Mouse (Mus musculus) urinary bladder, adult 18-20 months (tissue): ENCODE data around the gene Slit3.

Experiments
- DNase-seq, 2 experiments: peaks; one replicate each; pipeline ENCODE4 v3.0.0; 2022; ENCODE audit warnings: low spot score in 2 of 2, mixed read lengths in 2 of 2

The Slit3 gene

DNA sequence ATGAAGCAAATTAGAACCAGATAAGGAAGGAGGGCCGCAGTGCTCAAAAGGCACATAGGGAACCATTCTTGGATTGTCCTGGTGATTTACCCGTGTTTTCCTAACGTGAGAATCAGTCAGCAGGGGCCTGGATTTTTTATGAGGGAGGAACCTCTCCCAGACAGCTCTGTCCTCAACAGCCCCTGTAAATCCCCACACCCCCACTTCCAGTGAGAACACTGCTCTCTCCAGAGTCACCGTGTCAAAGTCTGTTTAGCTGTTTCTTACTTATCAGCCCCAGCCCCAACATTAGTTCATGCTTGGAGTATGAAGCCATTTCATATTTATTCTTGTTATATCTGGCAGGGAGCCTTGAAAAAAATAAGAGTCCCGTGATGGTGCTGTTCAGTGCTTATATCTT, 272.8 kb downstream of the Slit3 start:
- no peak for DNase-seq

DNA sequence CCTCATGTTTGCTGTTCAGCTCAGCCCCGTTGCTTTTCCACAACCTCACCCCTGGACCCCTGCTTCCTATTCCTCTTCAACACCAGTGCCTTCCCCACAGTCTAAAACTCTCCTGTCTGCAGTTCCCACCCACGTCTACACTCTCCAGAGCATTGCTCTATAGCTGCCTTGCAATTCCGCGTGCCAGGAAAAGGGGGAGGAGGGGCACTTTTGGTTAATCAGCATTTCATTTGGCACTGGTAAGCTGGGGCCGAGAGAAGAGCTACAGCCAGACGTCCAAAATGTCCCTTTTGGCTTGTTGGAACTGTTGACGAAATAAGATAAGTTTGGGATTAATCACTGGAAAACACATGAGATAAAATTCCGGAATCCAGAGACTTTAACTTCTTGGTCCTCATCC, 274.4 kb downstream of the Slit3 start:
- peak in 1 of 2 experiments; percentile 54 for DNase-seq

DNA sequence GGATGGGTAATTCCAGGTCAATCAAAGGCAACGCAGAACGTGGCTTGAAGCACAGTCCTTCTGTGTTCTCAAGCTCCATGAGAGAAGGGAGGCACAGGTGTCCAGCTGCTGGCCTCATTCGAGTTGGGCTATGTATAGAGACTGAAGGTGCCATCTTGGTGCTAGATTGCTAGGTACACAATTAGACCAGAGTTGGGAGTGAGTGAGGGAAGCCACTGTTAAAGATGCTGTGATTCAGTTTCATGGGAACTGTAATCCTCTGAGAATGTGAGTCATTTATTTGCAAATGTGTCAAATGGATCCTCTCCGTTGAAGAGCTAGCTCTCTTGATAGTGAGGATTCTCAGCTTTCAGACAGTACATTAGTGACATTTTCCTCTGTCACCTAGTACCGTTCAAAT, 277.3 kb downstream of the Slit3 start:
- DNase-seq = no peak

DNA sequence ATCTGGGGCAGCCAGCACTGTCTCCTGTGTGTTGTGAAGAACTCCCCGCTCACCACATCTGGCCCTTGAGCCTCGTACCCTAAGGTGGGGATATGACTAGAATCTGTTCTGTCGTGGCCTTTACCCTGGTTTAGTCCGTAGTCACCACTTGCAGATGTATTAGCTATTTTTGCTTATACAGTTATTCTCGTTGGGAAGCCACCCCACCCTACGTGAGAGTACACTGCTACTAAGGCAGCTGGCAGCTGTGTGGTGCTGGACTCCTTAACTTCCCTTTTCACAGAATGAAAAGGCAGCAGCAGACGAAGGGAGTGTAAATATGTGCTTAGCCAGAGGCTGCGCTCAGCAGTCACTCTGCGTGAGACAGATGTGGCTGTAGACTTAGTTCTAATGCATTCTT, 282.5 kb downstream of the Slit3 start:
- DNase-seq = no peak

DNA sequence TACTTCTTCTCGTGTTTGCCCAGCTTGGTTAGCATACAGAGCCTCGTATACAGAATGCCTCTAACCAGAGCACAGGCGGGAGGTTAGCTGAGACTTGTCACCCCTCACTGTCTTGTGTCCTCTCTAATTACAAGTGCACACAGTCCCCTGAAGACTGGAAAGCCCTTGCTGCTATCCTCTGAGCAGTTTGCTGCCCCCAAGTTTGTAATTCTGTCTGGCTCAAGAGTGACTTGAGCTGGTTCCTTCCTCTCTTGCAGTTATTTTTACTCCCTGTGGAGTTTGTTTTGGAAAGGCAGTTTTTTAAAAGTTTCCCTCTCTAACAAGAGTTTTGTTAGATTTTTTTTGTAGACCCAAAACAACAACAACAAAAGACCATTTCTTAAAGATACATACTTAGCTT, 285.0 kb downstream of the Slit3 start:
- no peak for DNase-seq

DNA sequence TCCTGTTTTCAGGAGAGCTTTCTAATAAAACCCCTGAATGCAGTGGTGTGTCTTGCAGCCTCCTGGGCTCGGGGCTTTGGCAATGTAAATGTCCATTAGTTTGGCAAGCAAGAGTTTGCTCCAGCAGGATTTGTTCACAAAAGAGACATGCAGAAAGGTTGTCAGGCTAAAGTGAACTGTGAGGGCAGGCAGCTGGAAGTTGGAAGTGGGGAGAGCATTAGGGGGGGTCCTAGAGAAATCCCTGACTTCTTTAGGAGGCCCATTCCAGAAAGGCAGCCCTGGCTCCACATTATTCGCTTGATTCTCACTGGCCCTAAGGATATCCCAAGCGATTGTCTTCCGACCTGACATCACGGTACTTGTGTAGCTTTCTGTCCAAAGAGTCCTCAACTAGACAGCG, 285.5 kb downstream of the Slit3 start:
- no peak for DNase-seq

DNA sequence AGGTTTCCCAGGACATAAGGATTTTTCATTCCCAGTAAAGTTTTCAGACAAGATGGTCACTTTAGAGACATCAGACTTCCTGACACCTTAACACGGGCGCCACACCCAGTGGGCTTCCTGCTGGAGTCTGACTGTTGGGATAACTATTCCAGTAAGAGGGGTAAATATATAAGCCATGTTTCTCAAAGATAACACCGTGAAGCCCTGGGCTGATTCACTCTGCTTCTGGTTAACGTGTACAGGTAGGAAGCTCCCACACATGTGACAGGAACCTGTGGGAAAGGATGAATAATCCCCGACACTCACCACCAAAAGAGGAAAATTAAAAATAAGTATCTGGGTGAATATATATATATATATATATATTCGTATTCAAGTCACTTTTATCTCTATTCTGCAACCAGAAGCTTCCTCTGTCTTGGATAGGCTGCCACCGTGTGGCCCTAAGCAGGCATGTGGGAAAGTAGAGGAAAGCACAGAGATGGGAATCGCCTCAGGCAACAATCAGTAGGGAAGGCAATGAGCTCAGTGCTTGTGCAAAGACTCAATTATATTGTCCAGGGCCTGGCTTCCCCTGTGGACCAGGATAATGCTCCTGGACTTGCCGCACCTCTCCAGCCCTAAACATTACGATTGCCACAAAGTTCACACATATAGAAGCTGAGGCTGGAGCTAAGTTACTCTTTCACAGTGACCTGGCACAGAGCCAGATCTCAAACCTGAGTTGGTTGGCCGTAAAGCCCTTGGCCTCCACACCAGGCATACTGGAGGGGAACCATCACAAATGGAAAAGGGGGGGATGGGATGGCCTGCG, 286.5 kb downstream of the Slit3 start:
- DNase-seq = peak; percentile 50 to 73

DNA sequence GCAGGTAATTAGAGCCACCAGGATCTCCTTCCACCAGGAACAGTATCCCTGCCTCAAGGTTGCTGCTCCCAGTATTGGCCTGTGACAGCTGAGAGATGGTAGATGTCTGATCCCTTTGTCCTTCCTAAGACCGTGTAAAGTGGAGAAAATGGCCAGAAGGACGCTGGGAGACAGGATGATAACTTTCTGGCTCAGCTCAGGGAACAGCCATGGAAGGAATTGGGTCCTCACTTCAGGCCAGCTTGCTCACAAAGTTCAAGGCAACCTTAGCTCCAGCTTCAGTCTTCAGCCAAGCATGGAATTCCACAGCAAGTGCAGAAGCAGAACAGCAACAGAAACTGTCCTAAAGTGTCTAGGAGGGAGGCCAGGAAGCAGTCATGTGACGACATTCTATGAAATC, 289.4 kb downstream of the Slit3 start:
- DNase-seq = no peak

DNA sequence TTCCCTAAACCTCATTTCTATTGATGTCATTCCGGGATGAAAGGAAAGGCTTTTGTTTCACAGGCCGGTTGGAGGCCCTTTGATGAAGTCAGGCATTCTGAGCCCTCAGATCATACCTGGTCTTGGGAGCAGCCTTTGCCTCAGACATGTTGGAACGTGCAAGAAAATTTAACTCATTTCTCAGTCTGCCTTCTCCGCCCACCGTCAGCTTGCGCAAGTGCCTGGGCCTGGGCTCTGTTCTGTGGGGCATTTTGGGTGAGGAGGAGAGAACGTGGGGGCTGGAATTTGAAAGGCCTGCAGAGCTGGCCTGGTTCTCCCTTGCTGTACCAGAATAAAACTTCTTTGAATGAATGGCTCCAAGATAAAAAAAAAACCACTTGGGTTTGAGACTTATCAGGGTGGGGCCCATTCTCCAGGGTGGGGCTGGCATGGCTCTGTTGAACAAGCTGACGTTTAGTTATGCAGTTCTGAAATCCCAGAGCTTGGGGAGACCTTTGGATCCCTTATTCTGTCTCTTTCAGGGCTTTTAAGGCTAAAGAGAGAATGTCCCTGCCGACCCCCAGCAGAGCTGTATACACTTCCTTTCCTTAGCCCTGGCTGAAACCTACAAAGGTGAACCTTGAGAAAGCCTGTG, 294.9 kb downstream of the Slit3 start:
- peak; percentile 63 to 70 for DNase-seq

DNA sequence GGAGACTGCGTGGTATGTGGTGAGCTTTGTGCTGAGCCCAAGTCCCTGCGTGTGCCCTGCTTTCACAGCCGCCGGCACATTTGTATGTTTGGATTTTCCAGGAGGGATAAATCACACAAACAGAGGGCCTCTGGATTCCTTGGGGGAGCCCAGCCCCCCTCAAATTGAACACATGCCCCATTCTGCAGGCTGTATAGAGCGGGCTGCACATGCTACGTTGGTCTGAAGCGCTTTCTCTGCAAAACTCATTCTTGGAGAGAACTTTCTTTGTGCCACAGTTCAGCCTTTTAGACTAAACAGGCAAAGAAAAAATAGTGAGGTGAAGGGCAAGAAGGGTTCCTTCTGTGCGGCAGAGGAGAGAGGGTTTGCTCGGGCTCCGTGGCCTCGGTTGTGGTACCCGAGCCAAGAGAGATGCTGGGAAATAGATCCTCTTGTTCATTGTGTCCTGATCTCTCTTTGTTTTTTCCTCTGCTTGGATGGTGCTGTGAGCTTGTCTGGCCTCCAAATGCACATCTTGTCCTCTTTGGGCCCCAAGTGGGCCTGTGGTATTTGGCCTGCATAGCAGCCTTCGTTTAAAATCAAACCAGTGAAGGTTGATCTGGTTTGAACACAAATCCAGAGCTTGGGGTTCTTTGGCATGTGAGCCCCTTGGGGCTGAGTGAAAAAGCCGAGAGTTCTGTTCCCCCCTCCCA, 295.5 kb downstream of the Slit3 start:
- DNase-seq = no peak

DNA sequence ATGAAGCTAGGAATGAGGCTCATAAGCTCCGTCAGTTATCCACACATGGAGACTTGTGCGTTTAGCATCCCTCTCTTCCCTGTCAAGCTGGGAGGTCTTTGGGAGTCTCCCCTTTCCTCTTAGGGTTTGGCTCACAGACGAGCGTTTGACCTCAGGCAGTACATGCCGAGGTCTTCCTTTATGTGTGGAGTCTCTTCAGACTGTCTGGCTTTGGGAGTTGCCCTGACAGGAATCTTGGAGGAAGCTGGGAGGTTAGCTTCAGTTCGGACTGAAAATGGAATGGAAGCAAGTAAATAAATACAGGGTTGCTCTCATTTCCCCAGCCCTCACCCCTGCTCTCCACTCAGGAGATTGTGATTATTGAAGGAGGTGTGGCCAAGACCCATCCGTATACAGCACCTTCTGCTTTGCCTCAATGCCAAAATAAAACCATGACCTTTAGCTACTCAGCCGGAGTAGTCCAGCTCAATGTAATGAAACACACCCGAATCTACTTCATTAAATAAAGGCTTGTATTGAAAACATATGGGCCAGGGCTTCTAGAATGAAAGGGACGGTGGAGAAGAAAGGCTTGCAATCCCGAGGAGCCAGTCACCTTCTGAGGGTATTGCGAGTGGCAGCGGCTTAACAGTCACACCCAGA, 297.0 kb downstream of the Slit3 start:
- no peak for DNase-seq

DNA sequence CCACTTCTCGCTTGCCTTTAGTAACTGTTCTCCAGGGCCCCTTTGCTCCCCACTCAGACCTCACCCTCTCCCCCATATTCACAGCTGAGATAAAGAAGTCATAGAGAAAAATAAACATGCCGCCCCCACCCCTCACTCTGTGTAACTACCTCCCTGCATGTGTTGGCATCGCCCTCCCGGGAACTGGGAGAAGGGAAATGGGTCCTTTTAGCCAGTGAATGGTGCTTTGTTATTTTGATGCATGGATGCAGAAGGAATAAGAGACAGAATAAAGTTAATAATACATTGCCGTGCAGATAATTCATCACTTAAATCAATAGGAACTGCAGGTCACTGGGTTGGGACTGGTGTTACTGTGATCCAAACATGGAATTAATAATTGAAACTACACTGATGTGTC, 298.0 kb downstream of the Slit3 start:
- DNase-seq = no peak

DNA sequence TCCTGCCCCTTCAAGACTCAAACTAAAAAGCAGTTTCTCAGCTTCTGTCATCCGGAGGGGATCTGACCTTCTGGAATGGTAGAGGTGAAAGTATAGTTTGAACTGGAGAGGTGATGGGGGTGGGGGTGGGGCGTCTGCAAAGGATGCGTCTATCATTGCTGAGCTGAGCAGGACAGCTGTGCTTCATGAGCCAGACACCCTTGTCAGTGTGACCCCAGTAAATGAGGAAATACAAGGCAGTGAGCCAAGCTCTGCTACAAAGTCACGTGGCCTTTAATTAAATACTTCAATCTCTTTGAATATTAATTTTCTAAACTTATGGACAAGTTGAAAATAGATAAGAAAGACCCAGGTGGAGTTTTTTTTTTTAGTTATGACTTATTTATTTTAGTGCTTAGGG, 300.7 kb downstream of the Slit3 start:
- DNase-seq = no peak

DNA sequence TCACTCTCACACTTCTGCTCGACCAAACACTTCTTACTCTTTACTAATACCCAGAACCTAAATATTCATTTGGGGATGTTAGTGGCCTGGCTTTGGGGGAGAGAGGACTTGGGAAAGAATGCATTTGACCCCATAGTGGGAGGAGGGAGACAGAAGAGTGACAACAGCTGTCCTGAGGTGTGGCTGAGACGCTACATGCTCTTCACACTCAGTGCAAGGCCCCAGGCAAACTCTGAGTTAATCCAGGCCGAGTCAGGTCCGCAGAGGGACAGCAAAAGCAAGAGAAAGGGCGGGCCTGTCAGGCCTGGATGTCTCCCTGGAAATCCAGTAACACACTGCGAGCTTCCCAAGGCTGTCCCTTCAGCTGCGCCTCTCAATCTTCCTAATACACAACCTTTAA, 307.0 kb downstream of the Slit3 start:
- no peak for DNase-seq

DNA sequence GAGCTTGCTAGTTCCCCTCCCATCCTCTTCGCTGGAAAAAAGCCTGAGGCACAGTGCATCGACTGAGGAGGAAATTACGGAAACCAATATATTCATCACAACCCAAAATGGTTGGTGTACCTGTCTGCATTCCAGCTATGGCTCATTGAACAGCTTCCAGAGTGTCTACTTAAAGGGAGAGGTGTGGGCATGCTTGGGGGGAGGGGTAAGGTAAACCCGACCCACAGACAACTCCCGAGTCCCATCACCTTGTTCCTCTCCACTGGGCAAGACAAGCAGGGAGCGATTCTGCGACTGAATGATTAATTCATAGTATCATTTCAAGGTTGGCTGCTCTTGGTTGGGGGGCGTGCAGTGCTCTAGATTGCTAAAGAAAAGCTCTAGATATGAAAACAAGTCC, 310.1 kb downstream of the Slit3 start:
- no peak for DNase-seq

DNA sequence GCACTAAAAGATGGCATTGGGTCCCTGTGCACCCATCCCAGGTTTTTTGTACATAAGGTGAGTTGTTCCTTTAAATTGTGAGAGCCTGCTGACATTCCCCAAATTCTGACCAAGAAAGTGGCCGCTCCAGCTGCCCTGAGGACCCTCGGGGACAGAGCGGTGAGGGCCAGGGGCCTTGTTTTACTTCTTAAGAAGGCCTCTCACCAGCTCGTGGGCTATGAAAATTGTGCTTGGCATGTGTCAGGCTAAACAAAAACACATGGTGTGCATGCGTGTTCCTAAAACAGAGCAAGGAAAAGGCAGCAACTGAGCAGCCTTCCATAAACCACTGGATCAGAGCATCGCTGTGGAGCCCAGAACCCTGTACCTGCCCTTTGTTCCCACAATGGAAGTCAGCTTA, 316.5 kb downstream of the Slit3 start:
- DNase-seq = no peak

DNA sequence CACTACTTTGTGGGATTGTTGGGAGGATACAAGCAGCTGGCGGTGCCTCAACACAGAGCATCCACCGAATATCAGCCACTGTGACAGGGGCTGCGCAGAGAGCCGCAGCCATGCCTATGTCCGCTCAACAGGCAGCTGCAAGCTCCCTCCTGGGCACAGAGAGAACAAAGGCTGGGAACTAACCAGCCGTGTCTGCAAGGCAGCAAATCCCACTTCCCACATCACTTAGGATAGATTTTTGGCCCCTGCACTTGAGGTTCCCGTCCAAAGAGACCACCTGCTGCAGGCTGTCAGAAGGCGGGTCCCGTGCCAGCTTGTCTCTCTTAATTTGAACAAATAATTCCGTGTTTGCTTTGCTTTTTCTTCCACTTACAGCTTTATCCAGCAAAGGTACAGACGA, 319.2 kb downstream of the Slit3 start:
- DNase-seq = no peak

DNA sequence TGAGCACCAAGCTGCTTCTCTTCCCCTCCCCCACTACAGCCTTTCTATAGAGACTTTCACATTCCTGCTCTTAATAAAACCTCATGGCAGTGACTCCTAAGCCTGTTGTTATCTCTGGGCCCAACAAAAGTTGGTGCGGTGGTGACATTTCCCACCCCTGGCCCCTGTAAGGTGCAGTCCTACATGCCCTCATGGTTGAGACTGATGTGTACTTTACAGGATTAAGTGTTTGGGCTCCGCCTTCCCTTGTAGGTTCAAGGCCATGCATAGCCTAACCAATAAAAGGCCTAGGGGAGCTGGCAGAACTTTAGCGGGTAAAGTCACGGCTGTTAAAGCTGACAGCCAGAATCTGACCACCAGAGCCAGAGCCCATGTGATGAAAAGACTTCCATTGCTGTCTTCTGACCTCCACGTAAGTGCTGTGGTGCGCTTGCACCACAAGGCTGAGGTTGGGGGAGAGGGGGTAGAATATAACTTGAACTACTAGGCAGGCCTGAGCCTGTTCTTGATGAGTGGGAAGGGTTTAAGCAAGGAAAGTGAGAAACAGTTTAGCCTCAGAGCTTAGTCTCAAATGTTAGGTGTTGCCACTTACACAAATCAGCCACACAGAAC, 323.6 kb downstream of the Slit3 start:
- no peak for DNase-seq

DNA sequence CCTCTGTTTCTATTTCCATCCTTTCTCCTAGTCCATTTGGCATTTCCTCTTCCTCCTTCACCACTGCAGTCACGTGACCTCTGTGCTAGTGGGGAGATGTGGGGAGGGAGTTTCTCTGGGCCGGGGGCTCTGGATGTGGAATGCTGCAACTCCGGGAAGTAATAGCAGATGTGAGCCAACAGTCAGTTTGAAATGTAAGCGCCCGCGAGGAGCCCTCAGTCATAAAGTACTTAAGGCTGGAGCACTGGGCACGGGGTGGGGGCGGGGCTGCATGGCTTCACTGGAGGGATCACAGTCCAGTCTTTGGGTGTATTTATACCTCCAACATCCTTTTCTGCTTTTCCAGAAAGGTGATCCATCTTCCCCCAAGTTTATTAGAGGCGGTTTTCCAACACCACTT, 326.9 kb downstream of the Slit3 start:
- no peak for DNase-seq

DNA sequence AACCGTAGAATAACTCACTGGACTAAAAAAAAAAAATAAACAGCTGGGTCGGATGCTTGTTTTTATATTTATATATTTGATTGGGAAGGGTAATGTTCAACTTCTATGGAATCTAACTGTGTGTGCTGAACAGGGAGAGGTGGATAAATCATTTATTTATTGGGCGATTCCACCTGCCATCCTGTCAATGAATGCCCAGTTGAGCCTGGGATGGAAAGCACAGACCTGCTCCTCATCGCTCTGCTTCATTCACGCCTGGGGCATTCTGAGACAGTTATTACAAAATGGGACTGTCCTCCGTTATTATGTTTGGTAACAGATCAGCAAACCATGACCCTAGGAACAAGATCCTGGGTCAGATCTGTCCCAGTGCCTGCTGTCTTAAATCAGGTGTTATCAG, 328.2 kb downstream of the Slit3 start:
- DNase-seq = no peak

DNA sequence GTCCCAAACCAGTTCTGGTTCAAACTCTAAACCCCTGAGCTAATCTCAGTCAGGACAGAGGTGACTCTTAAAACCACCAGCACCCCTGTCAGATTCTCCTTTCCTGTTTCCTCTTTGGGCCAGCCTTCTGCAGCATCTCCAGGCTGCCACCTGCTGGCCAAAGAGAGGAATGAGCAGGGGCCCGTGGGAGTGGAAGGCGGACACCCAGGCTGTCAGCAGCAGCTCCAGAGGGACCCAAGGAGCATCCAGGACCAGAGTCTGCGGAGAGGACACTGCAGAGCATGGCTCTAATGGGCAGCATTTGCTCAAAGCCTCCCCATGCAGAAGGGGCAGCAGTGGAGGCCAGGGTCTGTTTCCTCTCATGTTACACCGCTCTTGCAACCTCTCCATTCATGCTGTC, 330.6 kb downstream of the Slit3 start:
- DNase-seq = peak; percentile 63 to 64

DNA sequence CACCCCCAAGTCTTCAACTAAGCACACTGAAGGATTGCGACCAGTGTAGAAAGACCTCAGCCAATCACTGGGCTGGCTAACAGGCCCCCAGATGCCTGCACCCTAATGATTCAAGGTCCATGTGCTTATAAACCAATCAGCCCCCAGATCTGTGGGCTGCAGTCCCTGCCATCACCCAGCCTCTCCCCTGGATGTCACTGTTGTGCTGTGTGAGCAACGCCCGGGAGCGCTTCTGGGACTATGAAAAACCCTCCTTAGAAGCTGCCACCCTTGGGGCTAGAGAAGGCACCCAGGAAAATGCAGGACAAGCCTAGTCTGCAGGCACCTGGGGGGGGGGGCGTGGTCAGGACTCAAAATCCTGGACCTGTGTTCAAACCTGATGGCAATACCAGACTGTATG, 331.4 kb downstream of the Slit3 start:
- no peak for DNase-seq
